Mouse (Mus musculus) ES-Bruce4 (cell line): ENCODE results near the gene Cenph.

Source experiments
- EP300 ChIP-seq: IDR thresholded peaks from 2 replicates; pipeline ENCODE4 v1.6.1; 2011; ENCODE audit warnings: low read depth, low read length; ENCODE audit not compliant: insufficient read depth
- POLR2A ChIP-seq: IDR thresholded peaks from one replicate; pipeline ENCODE4 v1.8.1; 2011; ENCODE audit warnings: low read length; ENCODE audit not compliant: insufficient read depth

- TF ChIP-seq EP300: no peak
- TF ChIP-seq POLR2A: no peak
These were observed 49.2 kb upstream of the Cenph start for GRCm38 (mm10) chr13:100824916-100825315.
